Mouse (Mus musculus): ENCODE data around the gene Slc9a9. TPM values are rescaled to one million over a fixed set of nuclear protein-coding genes. Genes with fewer than 3 reads are reported as not detected.

Gene Slc9a9
- polyA plus RNA-seq, 1 experiment, result 5.3 TPM

GRCm38 (mm10) chr9:95188362-95189217 lies 518.9 kb downstream of the Slc9a9 start:
- DNase-seq (ENCODE audit: low read depth), result no peak
- no peak for TF ChIP-seq POLR2A (IDR thresholded peaks at IDR 0.05; ENCODE audit: borderline replicate concordance, extremely low read depth, insufficient read depth, insufficient read length, poor library complexity, severe bottlenecking)
- TF ChIP-seq CTCF (IDR thresholded peaks at IDR 0.05; ENCODE audit: borderline replicate concordance, extremely low read depth, insufficient read depth, insufficient read length), result no peak

- no peak for DNase-seq (ENCODE audit: low read depth)
- TF ChIP-seq POLR2A (IDR thresholded peaks at IDR 0.05; ENCODE audit: borderline replicate concordance, extremely low read depth, insufficient read depth, insufficient read length, poor library complexity, severe bottlenecking) (no peak), CTCF (IDR thresholded peaks at IDR 0.05; ENCODE audit: borderline replicate concordance, extremely low read depth, insufficient read depth, insufficient read length) (no peak)
These were observed 519.5 kb downstream of the Slc9a9 start for GRCm38 (mm10) chr9:95189218-95189605.

GRCm38 (mm10) chr9:95191442-95191841 lies 521.7 kb downstream of the Slc9a9 start:
- TF ChIP-seq POLR2A (IDR thresholded peaks at IDR 0.05; ENCODE audit: borderline replicate concordance, extremely low read depth, insufficient read depth, insufficient read length, poor library complexity, severe bottlenecking), result no peak

DNA sequence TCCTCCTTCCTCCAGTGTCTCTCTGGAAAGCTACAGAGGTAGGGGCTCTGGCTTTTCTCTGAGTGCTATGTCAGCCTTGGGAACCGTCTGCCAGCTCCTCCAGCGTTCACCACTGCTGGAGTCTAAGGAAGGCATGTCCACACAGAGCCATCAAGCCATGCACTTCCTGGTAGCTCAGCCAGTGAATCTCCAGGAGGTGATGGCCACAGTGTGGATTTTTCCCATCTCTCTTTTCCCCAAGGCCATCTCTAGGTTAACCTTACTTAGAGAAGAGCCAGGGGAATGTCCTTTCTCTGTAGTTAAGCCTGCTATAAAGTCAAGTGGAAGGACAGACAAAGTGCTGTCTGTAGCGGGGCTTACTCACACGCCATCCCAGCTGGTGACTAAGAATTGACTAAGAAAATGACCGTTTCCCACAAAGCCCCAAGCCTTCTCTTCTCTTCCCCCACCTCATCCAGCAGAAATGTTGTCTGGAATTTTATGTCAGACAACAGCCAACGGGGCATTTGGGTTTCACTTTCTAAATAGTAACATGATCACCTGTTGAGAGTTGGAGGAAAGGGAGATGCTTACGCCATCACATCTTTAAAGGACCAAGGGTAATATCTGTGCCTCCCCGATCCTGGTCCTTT lies 523.3 kb downstream of the Slc9a9 start:
- no peak for DNase-seq (ENCODE audit: low read depth)
- TF ChIP-seq CTCF (IDR thresholded peaks at IDR 0.05; ENCODE audit: borderline replicate concordance, extremely low read depth, insufficient read depth, insufficient read length) (no peak), POLR2A (IDR thresholded peaks at IDR 0.05; ENCODE audit: borderline replicate concordance, extremely low read depth, insufficient read depth, insufficient read length, poor library complexity, severe bottlenecking) (no peak)

More at GRCm38 (mm10) chr9:95191442-95191841, 521.7 kb downstream of the Slc9a9 start:
- no peak for DNase-seq (ENCODE audit: low read depth)

GRCm38 (mm10) chr9:95193672-95194071 lies 524.0 kb downstream of the Slc9a9 start:
- no peak for DNase-seq (ENCODE audit: low read depth)
- TF ChIP-seq POLR2A (IDR thresholded peaks at IDR 0.05; ENCODE audit: borderline replicate concordance, extremely low read depth, insufficient read depth, insufficient read length, poor library complexity, severe bottlenecking) (no peak), CTCF (IDR thresholded peaks at IDR 0.05; ENCODE audit: borderline replicate concordance, extremely low read depth, insufficient read depth, insufficient read length) (no peak)

DNA sequence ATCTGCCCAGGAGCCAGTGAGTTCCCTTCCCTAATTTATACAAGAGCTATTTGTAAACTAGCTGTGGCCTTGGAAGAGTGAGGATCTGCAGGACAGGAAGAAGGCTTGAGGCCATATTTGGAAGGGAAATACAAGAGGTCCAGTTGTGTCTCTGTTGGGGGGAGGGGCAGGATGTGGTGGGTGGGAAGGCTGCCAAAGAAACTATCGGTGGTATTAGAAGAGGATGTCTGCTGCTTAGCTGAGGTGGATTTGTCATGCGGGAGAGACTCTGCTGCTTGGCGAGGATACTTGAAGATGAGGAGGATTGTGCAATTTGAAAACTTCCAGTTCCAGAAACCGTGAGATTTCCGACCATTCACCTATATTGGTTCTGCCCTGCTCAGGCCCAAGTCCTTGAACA lies 524.4 kb downstream of the Slc9a9 start:
- TF ChIP-seq POLR2A (IDR thresholded peaks at IDR 0.05; ENCODE audit: borderline replicate concordance, extremely low read depth, insufficient read depth, insufficient read length, poor library complexity, severe bottlenecking) (no peak), CTCF (IDR thresholded peaks at IDR 0.05; ENCODE audit: borderline replicate concordance, extremely low read depth, insufficient read depth, insufficient read length) (no peak)
- DNase-seq (ENCODE audit: low read depth), result no peak

DNA sequence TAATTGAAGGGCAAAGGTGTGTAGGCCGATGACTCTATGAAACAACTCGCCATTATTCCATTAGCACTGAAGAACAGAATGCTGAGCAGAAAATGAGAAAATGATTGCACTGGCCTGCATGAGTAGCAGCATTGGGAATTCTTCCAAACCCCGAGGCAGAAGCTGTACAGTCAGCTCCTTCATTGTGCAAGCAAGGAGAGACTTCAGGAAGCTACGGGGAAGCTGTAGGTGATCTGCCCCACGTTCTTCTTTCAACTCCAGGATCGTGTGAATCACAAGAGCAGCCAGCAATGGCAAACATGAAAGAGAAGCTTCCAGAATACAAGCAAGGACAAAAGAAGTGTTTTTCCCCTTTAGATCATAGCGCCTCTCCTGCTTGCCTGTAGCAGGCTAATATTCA lies 538.0 kb downstream of the Slc9a9 start:
- DNase-seq (ENCODE audit: low read depth), result no peak
- no peak for TF ChIP-seq CTCF (IDR thresholded peaks at IDR 0.05; ENCODE audit: borderline replicate concordance, extremely low read depth, insufficient read depth, insufficient read length)
- TF ChIP-seq POLR2A (IDR thresholded peaks at IDR 0.05; ENCODE audit: borderline replicate concordance, extremely low read depth, insufficient read depth, insufficient read length, poor library complexity, severe bottlenecking), result no peak

DNA sequence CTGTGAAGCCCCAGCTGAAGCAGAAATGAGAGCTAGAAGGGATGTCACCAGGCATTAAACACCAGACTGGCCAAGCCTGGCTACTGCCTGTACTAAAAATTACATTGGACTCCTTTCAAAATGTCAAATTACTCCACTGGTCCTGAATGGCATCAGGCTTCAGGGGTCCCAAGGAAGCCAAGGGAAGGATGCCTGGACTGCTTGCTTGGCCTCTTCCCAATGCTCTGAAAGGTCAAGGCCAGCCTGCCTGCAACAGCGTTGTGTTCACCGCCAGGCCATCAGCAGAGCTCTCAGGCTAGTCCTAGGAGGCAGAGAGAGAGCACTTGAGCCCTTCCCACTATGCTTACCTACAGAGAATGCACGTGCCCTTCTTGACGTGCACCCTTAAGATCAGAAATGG lies 539.0 kb downstream of the Slc9a9 start:
- no peak for DNase-seq (ENCODE audit: low read depth)
- no peak for TF ChIP-seq POLR2A (IDR thresholded peaks at IDR 0.05; ENCODE audit: borderline replicate concordance, extremely low read depth, insufficient read depth, insufficient read length, poor library complexity, severe bottlenecking)
- TF ChIP-seq CTCF (IDR thresholded peaks at IDR 0.05; ENCODE audit: borderline replicate concordance, extremely low read depth, insufficient read depth, insufficient read length), result no peak

- TF ChIP-seq CTCF (IDR thresholded peaks at IDR 0.05; ENCODE audit: borderline replicate concordance, extremely low read depth, insufficient read depth, insufficient read length) (no peak), POLR2A (IDR thresholded peaks at IDR 0.05; ENCODE audit: borderline replicate concordance, extremely low read depth, insufficient read depth, insufficient read length, poor library complexity, severe bottlenecking) (no peak)
- DNase-seq (ENCODE audit: low read depth), result no peak
These were observed 550.3 kb downstream of the Slc9a9 start for GRCm38 (mm10) chr9:95220009-95220408.

DNA sequence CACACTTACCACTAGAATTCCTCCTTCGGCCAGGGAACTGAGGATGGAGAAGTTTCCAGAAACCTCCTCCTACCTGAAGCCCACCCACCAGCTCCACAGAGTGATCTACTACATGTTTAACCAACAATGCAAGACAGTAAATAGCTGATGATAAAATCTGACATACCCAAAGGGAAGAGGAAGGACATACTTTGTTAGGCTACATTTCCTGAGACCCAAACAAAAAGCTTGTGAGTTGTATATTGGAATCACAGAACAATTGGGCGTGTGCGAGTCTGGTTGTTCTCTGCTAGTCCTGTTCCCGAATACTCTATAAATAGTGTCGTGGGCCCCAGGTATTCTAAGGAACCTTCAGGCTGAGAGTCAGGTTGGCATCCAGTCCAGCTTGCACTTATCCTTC lies 551.6 kb downstream of the Slc9a9 start:
- TF ChIP-seq POLR2A (IDR thresholded peaks at IDR 0.05; ENCODE audit: borderline replicate concordance, extremely low read depth, insufficient read depth, insufficient read length, poor library complexity, severe bottlenecking) (no peak), CTCF (IDR thresholded peaks at IDR 0.05; ENCODE audit: borderline replicate concordance, extremely low read depth, insufficient read depth, insufficient read length) (no peak)
- DNase-seq (ENCODE audit: low read depth), result no peak

DNA sequence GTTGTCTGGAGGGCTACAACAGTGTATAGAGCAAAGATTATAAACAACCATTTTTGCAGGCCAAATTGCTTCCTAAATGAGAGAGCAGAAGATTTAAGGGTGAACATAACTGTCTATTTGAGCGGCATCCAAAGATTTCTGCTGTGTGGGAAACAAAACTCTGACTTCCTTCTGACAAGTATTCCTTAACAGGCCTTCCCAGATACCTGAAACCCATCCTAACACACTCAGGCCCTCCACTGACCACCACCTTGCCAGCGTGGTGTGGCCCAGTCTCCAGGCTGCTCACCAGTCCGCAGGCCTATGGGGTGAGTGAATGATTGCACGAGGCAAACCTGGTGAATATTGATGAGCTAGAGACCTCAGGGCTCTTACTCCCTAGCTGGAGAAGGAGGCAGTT lies 557.3 kb downstream of the Slc9a9 start:
- DNase-seq (ENCODE audit: low read depth), result no peak
- no peak for TF ChIP-seq CTCF (IDR thresholded peaks at IDR 0.05; ENCODE audit: borderline replicate concordance, extremely low read depth, insufficient read depth, insufficient read length)
- no peak for TF ChIP-seq POLR2A (IDR thresholded peaks at IDR 0.05; ENCODE audit: borderline replicate concordance, extremely low read depth, insufficient read depth, insufficient read length, poor library complexity, severe bottlenecking)

- TF ChIP-seq CTCF (IDR thresholded peaks at IDR 0.05; ENCODE audit: borderline replicate concordance, extremely low read depth, insufficient read depth, insufficient read length) (no peak), POLR2A (IDR thresholded peaks at IDR 0.05; ENCODE audit: borderline replicate concordance, extremely low read depth, insufficient read depth, insufficient read length, poor library complexity, severe bottlenecking) (no peak)
- DNase-seq (ENCODE audit: low read depth), result no peak
These were observed 558.4 kb downstream of the Slc9a9 start for GRCm38 (mm10) chr9:95228123-95228522.
